Mouse (Mus musculus) hindbrain, embryonic 16.5 days (tissue): ENCODE measurements around the gene Pxn. TPM values are rescaled to one million over a fixed set of nuclear protein-coding genes. Genes with fewer than 3 reads are reported as not detected.
A peak's percentile ranks its signal among the peaks of the same experiment; 100 is the strongest.
"Not testable (repeated sequence)": the region's sequence is repeated elsewhere in the genome, so short reads cannot be mapped to it uniquely, and the experiment has no call there.

Source experiments
- ATAC-seq: fragments of 200-750 bp; cut with Nextera tagmentation; 2 replicates; pipeline ENCODE4 v1.8.0; 2017; ENCODE audit warnings: moderate TSS enrichment, moderate library complexity
- H3K27ac ChIP-seq: fragments of 300-500 bp; sonication (generic); 2 replicates; pipeline ENCODE4 v1.5.1; 2014; ENCODE audit warnings: low read depth, mild to moderate bottlenecking, control low read depth, low read length, moderate library complexity
- H3K27me3 ChIP-seq: fragments of 300-500 bp; sonication (generic); replicated peaks from 2 replicates; pipeline ENCODE4 v1.6.1; 2014; ENCODE audit warnings: low read length; ENCODE audit not compliant: control insufficient read depth, insufficient read depth
- H3K36me3 ChIP-seq: fragments of 300-500 bp; sonication (generic); 2 replicates; pipeline ENCODE4 v1.6.1; 2014; ENCODE audit warnings: mild to moderate bottlenecking, low read length, moderate library complexity, mixed read lengths; ENCODE audit not compliant: control insufficient read depth, insufficient read depth
- H3K4me1 ChIP-seq: fragments of 300-500 bp; sonication (generic); 2 replicates; pipeline ENCODE4 v1.6.1; 2014; ENCODE audit warnings: low read depth, low read length; ENCODE audit not compliant: control insufficient read depth, insufficient read depth
- H3K4me2 ChIP-seq: fragments of 300-500 bp; sonication (generic); 2 replicates; pipeline ENCODE4 v1.6.1; 2014; ENCODE audit warnings: mild to moderate bottlenecking, low read length, control low read depth, moderate library complexity
- H3K4me3 ChIP-seq: fragments of 300-500 bp; sonication (generic); 2 replicates; pipeline ENCODE4 v1.5.1; 2014; ENCODE audit warnings: mild to moderate bottlenecking, low read length, control low read depth, moderate library complexity
- H3K9ac ChIP-seq: fragments of 300-500 bp; sonication (generic); 2 replicates; pipeline ENCODE4 v1.6.1; 2014; ENCODE audit warnings: low read depth, mild to moderate bottlenecking, control low read depth, low read length, moderate library complexity
- H3K9me3 ChIP-seq: fragments of 300-500 bp; sonication (generic); 2 replicates; pipeline ENCODE4 v1.6.1; 2014; ENCODE audit warnings: mild to moderate bottlenecking, low read length, moderate library complexity; ENCODE audit not compliant: control insufficient read depth
- WGBS: fragments of 180-500 bp; shearing (Covaris S2); extraction: QIAGEN DNeasy Blood & Tissue Kit; methylation state at CpG from one replicate; pipeline ENCODE4 v1.1.7; 2014; 5-methylcytosine and 5-hydroxymethylcytosine counted together
- polyA plus RNA-seq: library from polyadenylated mRNA; unstranded; fragments of >200 nt; fragmentation: Nextera tagmentation; extraction: Ambion mirVana; gene quantifications from 2 replicates; pipeline ENCODE4 v1.2.1, GENCODE M21; 2015

The Pxn gene
- polyA plus RNA-seq, 1 experiment from 2014 or later: 19.1 TPM

- peaks cover 28% of the 10 kb centered on the region for H3K36me3 ChIP-seq
These were observed 66.4 kb downstream of the Pxn start for GRCm38 (mm10) chr5:115572679-115573535.

GRCm38 (mm10) chr5:115574992-115575391 is 68.5 kb downstream of the Pxn start:
- H3K4me1 ChIP-seq: no peaks in the 10 kb centered on the region; the same call in 1 of the 2 replicates
- H3K9me3 ChIP-seq: no peaks in the 10 kb centered on the region
- H3K4me2 ChIP-seq: no peak overlapping the region
- ATAC-seq: no peak
- H3K9ac ChIP-seq: no peak overlapping the region
- no peaks in the 10 kb centered on the region for H3K27me3 ChIP-seq
- peaks cover 42% of the 10 kb centered on the region for H3K36me3 ChIP-seq
- no peak overlapping the region for H3K4me3 ChIP-seq
- 78% methylated on average over 8 of the region's 8 CpGs for WGBS
- no peak overlapping the region for H3K27ac ChIP-seq

More at GRCm38 (mm10) chr5:115572679-115573535, 66.4 kb downstream of the Pxn start:
- H3K4me3 ChIP-seq: no peak overlapping the region
- ATAC-seq: no peak
- no peak overlapping the region for H3K9ac ChIP-seq
- H3K27me3 ChIP-seq: no peaks in the 10 kb centered on the region
- no peaks in the 10 kb centered on the region for H3K9me3 ChIP-seq
- 61% methylated on average over 17 of the region's 17 CpGs for WGBS
- no peaks in the 10 kb centered on the region; the same call in none of the 2 replicates for H3K4me1 ChIP-seq
- no peak overlapping the region for H3K4me2 ChIP-seq
- peak overlapping the region; percentile 56 for H3K27ac ChIP-seq

GRCm38 (mm10) chr5:115577686-115578085 is 71.2 kb downstream of the Pxn start:
- H3K27me3 ChIP-seq, ATAC-seq, H3K4me2 ChIP-seq, H3K4me1 ChIP-seq, H3K9ac ChIP-seq, H3K9me3 ChIP-seq, H3K27ac ChIP-seq, H3K4me3 ChIP-seq: not testable (repeated sequence)
- peaks cover 61% of the 10 kb centered on the region for H3K36me3 ChIP-seq
- 96% methylated on average over 4 of the region's 4 CpGs for WGBS

GRCm38 (mm10) chr5:115578922-115579321 is 72.4 kb downstream of the Pxn start:
- Histone ChIP-seq H3K36me3 (peaks cover 73% of the 10 kb centered on the region), H3K4me3 (no peak overlapping the region), H3K27ac (no peak overlapping the region), H3K9ac (no peak overlapping the region; the same call in 1 of the 2 replicates), H3K4me1 (no peaks in the 10 kb centered on the region), H3K27me3 (no peaks in the 10 kb centered on the region), H3K4me2 (no peak overlapping the region), H3K9me3 (peaks cover 3% of the 10 kb centered on the region; the same call in 1 of the 2 replicates)
- ATAC-seq: no peak
- 94% methylated on average over 14 of the region's 14 CpGs for WGBS

DNA sequence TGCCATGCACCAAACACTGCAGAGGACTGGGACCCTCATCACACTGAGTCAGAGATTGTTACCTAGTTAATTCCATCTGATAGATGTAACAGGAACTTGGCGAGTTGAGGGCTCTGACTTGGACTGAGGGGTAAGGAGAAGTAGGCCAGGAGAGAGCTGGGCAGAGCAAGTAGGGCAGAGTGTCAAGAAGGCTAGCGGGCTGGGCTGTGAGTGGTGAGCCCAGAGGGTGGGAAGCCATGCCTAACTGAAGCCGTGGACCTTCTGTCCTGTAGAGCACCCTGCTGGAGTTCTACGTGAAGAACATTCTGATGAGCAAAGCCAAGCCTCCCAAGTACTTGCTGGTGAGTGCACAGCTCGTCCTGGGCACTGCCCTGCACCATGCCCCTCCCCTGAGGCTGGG is 72.9 kb downstream of the Pxn start:
- H3K4me1 ChIP-seq: no peaks in the 10 kb centered on the region
- H3K36me3 ChIP-seq: peaks cover 77% of the 10 kb centered on the region
- H3K9me3 ChIP-seq: peaks cover 3% of the 10 kb centered on the region; the same call in 1 of the 2 replicates
- H3K27ac ChIP-seq: no peak overlapping the region
- no peak for ATAC-seq
- no peak overlapping the region for H3K9ac ChIP-seq
- WGBS: 92% methylated on average over 5 of the region's 5 CpGs
- no peak overlapping the region for H3K4me2 ChIP-seq
- no peak overlapping the region for H3K4me3 ChIP-seq
- H3K27me3 ChIP-seq: no peaks in the 10 kb centered on the region

DNA sequence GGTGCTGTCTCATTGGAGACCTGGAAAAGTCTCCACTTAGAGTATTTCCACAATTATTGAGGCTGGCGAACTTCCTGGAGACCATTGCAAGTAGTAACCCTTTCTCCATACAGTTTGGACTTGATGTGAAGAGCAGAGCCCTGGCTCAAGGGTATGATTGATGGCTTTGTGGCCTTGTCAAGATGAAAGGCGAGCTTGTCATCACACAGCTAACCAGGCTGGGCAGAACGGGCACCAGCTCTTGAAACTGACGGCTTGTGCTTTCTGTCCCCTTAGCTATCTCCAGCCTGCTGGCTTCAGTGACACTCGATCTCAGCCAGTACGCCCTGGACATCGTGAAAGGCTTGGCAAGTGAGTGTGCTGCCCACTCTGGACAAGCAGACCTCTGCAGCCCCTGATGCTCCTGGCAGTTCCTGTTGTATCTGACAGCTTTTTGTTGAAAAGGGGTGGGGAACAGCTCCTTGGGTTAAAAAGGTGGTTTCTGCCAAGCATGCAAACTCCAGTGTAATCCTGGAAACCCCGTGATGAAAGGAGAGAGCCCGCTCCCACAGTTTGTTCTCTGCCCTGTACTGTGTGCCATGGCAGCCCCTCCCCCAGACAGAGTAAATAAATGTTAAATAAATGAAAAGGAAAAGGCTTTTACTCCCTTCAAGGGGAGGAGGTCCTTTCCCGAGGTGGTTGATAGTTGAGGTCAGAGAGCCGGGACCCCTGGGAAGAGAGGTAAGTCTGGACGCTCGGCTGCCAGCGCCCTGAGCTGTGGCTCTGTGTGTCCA is 73.9 kb downstream of the Pxn start:
- no peaks in the 10 kb centered on the region for H3K27me3 ChIP-seq
- peaks cover 3% of the 10 kb centered on the region; the same call in 1 of the 2 replicates for H3K9me3 ChIP-seq
- H3K4me2 ChIP-seq: no peak overlapping the region
- no peak overlapping the region for H3K9ac ChIP-seq
- ATAC-seq: no peak
- no peak overlapping the region for H3K4me3 ChIP-seq
- H3K27ac ChIP-seq: no peak overlapping the region
- no peaks in the 10 kb centered on the region for H3K4me1 ChIP-seq
- H3K36me3 ChIP-seq: peaks cover 70% of the 10 kb centered on the region
- 94% methylated on average over 14 of the region's 14 CpGs for WGBS

GRCm38 (mm10) chr5:115581662-115582061 is 75.2 kb downstream of the Pxn start:
- Histone ChIP-seq H3K4me2 (no peak overlapping the region), H3K27ac (no peak overlapping the region), H3K9me3 (peaks cover 3% of the 10 kb centered on the region; the same call in 1 of the 2 replicates), H3K9ac (no peak overlapping the region), H3K27me3 (no peaks in the 10 kb centered on the region), H3K4me1 (no peaks in the 10 kb centered on the region), H3K4me3 (no peak overlapping the region), H3K36me3 (peaks cover 70% of the 10 kb centered on the region)
- no peak for ATAC-seq
- WGBS: 96% methylated on average over 9 of the region's 9 CpGs

DNA sequence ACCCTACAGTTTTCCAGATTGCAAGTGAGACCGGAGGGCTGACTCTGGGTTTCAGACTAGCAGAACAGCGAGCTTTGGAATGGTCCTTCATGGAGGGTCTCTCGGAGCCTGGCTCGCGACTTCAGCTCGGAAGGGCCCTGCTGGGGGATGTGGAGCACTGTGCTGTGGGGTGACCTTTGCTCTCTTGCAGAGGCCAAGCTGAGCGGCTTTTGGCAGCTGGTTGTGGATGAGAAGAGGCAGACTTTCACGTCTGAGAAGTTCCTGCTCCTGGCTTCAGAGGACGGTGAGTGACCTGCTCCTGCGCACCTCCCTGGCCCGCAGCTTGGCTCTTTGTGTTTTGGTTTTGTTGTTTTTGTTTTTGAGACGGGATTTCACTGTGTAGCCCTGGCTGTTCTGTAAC is 79.1 kb downstream of the Pxn start:
- no peak overlapping the region for H3K4me2 ChIP-seq
- no peak overlapping the region for H3K4me3 ChIP-seq
- H3K27me3 ChIP-seq: no peaks in the 10 kb centered on the region
- no peak overlapping the region for H3K27ac ChIP-seq
- WGBS: 87% methylated on average over 12 of the region's 12 CpGs
- peaks cover 80% of the 10 kb centered on the region for H3K36me3 ChIP-seq
- no peaks in the 10 kb centered on the region for H3K4me1 ChIP-seq
- no peak overlapping the region for H3K9ac ChIP-seq
- ATAC-seq: no peak
- peaks cover 3% of the 10 kb centered on the region; the same call in 1 of the 2 replicates for H3K9me3 ChIP-seq

- Histone ChIP-seq H3K36me3 (peaks cover 77% of the 10 kb centered on the region), H3K9ac (no peak overlapping the region), H3K4me1 (no peaks in the 10 kb centered on the region), H3K27me3 (no peaks in the 10 kb centered on the region), H3K4me3 (no peak overlapping the region), H3K27ac (no peak overlapping the region), H3K9me3 (peaks cover 3% of the 10 kb centered on the region; the same call in 1 of the 2 replicates), H3K4me2 (no peak overlapping the region)
- WGBS: 68% methylated on average over 15 of the region's 15 CpGs
- ATAC-seq: no peak
These were observed 79.7 kb downstream of the Pxn start for GRCm38 (mm10) chr5:115586166-115586565.
